Mouse (Mus musculus) embryonic facial prominence, embryonic 13.5 days (tissue): ENCODE measurements at regions not wholly inside any gene's neighbourhood (a gene's known extent, or its start where the extent isn't known, plus 50 kb on each side); places are given as distances from the start of the nearest gene placed in this dataset.
A peak's percentile ranks its signal among the peaks of the same experiment; 100 is the strongest.

ENCODE experiments used
- ATAC-seq: fragments of 200-750 bp; cut with Nextera tagmentation; 2 replicates; pipeline ENCODE4 v1.8.0; 2017; ENCODE audit warnings: low read depth; ENCODE audit not compliant: insufficient number of reproducible peaks, insufficient read depth, low FRiP score, low TSS enrichment
- H3K27ac ChIP-seq: fragments of 300-500 bp; sonication (generic); 2 replicates; pipeline ENCODE4 v1.5.1; 2015; ENCODE audit warnings: moderate library complexity, mild to moderate bottlenecking, inconsistent platforms
- H3K27me3 ChIP-seq: fragments of 300-500 bp; sonication (generic); 2 replicates; pipeline ENCODE4 v1.6.1; 2015; ENCODE audit warnings: mild to moderate bottlenecking, inconsistent platforms
- H3K36me3 ChIP-seq: fragments of 300-500 bp; sonication (generic); 2 replicates; pipeline ENCODE4 v1.6.1; 2015; ENCODE audit warnings: mild to moderate bottlenecking, inconsistent platforms
- H3K4me1 ChIP-seq: fragments of 300-500 bp; sonication (generic); 2 replicates; pipeline ENCODE4 v1.6.1; 2015; ENCODE audit warnings: inconsistent platforms
- H3K4me2 ChIP-seq: fragments of 300-500 bp; sonication (generic); 2 replicates; pipeline ENCODE4 v1.6.1; 2015; ENCODE audit warnings: moderate library complexity, mild to moderate bottlenecking, inconsistent platforms
- H3K4me3 ChIP-seq: fragments of 300-500 bp; sonication (generic); 2 replicates; pipeline ENCODE4 v1.5.1; 2015; ENCODE audit warnings: mild to moderate bottlenecking, inconsistent platforms
- H3K9ac ChIP-seq: fragments of 300-500 bp; sonication (generic); 2 replicates; pipeline ENCODE4 v1.6.1; 2015; ENCODE audit warnings: mild to moderate bottlenecking, inconsistent platforms
- H3K9me3 ChIP-seq: fragments of 300-500 bp; sonication (generic); 2 replicates; pipeline ENCODE4 v1.6.1; 2016; ENCODE audit warnings: inconsistent platforms
- WGBS: fragments of 180-500 bp; shearing (Covaris S2); methylation state at CpG from one replicate; pipeline ENCODE4 v1.1.7; 2015; ENCODE audit warnings: mixed read lengths; 5-methylcytosine and 5-hydroxymethylcytosine counted together

DNA sequence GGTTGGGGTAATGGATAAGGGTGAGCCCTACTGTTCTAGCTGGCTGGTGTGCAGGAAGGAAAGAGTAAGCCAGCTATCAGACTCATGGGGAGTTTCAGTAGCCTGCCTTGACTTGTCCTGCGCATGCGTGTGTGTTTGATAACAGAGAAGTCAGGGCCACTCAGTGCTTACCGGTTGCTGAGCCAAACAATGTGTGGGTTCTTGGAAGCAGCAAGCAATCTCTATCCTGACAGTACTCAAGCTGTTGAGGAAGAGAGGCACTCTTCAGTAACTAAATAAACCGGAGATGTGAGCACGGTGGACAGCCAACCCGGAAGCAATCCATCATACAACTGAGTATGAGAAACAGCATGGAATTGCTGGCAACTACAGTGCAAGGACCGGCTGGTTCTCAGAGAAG is 160.1 kb upstream of the Arid1b start:
- Histone ChIP-seq H3K4me1 (no peaks in the 10 kb centered on the region), H3K27me3 (no peaks in the 10 kb centered on the region), H3K4me3 (no peak overlapping the region), H3K36me3 (no peaks in the 10 kb centered on the region), H3K9ac (no peak overlapping the region), H3K9me3 (no peaks in the 10 kb centered on the region), H3K27ac (no peak overlapping the region), H3K4me2 (no peak overlapping the region)
- WGBS: 83% methylated on average over 7 of the region's 7 CpGs
- no peak for ATAC-seq

DNA sequence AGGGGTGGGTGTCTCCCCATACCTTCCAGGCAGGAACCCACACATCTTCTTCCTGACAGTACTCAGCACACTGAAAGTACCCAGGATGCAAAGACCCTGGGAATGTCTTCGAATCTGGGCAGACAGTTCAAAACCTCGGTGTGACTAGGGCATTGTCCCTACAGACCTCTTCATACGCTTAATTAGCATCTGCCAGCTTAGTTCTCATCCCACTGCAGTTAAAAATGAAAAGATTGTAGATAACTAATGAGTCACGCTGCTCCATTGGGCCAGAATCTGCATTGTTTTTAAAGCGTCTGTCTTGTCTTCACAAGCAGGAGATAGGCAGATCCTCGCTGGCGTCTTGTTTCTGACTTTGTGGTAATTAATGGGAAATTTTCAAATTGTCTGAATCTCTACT is 159.6 kb upstream of the Arid1b start:
- H3K9me3 ChIP-seq: no peaks in the 10 kb centered on the region
- no peak for ATAC-seq
- H3K9ac ChIP-seq: no peak overlapping the region
- H3K36me3 ChIP-seq: no peaks in the 10 kb centered on the region
- WGBS: 78% methylated on average over 7 of the region's 7 CpGs
- no peak overlapping the region for H3K4me3 ChIP-seq
- H3K4me2 ChIP-seq: no peak overlapping the region
- H3K27ac ChIP-seq: no peak overlapping the region
- no peaks in the 10 kb centered on the region for H3K4me1 ChIP-seq
- no peaks in the 10 kb centered on the region for H3K27me3 ChIP-seq

DNA sequence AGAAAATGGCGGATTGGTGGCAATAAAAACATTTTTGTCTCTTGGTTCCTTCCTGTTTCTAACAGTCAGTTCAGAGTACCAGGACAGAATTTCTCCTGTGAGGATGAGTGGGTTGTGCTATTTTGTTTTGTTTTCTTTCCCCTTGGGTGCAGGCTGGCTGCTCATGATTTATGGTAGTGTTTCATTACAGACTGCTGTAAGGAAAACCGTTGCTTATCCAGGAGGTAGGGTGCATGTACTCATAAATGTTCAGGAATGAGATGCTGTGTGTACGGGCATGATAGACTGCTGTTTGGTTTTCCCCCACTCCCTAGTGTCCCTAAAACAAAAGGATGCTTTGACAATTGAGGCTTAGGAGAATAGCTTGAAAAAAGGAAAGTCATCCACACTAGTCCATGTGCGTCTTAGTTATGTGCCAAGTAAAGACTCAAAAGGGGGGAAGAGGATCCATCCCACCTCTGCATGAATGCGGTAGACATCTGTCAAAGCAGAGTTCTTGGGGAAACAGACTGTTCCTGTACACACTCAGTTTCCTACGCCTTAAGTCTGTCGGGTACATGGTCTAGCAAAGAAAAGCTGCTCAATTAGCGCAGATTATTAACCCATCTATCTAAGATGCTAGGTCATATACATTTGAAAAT is 158.9 kb upstream of the Arid1b start:
- no peak overlapping the region for H3K4me3 ChIP-seq
- no peaks in the 10 kb centered on the region for H3K9me3 ChIP-seq
- H3K4me1 ChIP-seq: no peaks in the 10 kb centered on the region
- H3K4me2 ChIP-seq: no peak overlapping the region
- H3K27me3 ChIP-seq: no peaks in the 10 kb centered on the region
- H3K9ac ChIP-seq: no peak overlapping the region
- no peaks in the 10 kb centered on the region for H3K36me3 ChIP-seq
- no peak overlapping the region for H3K27ac ChIP-seq
- no peak for ATAC-seq
- 78% methylated on average over 8 of the region's 8 CpGs for WGBS

DNA sequence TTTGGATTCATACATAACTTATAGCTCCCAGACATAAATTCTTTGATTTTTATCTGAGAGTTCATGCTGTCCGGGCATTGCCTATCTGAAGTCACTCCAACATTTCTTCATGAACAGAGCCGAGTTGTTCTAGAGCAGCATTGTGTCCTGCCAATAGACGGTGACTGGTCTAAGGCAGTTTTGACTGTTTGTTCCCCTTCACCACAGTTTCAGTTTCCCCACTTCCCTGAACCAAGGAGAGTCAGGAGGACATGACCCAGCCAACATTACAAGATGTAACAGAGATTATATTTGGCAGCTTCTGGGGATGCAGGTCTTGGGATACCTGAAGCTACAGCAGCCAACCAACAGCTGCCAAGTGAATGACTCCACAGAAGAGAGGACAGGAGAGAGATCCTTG is 154.0 kb upstream of the Arid1b start:
- no peaks in the 10 kb centered on the region for H3K36me3 ChIP-seq
- 81% methylated on average over 3 of the region's 3 CpGs for WGBS
- no peak overlapping the region for H3K9ac ChIP-seq
- no peak overlapping the region for H3K27ac ChIP-seq
- no peak overlapping the region for H3K4me3 ChIP-seq
- no peaks in the 10 kb centered on the region for H3K9me3 ChIP-seq
- no peak for ATAC-seq
- no peaks in the 10 kb centered on the region for H3K27me3 ChIP-seq
- no peak overlapping the region for H3K4me2 ChIP-seq
- H3K4me1 ChIP-seq: no peaks in the 10 kb centered on the region

DNA sequence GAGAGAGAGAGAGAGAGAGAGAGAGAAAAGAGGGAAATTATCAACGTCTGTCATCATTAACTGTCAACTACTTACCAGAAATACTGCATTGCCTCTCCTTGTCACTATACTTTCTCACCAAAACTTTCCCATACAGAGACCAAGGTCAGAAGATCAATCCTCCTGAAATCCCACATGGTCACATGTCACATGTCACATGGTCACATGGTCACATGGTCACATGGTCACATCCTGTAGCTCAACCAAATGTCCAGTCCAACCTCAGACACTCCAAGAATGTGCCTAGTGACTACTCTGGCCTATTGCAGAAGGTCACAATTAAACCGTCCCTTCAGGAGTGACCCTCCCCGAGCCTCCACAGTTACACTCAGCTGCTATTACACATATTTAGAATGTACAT is 135.8 kb upstream of the Arid1b start:
- Histone ChIP-seq H3K4me2 (no peak overlapping the region), H3K27ac (no peak overlapping the region), H3K9me3 (no peaks in the 10 kb centered on the region), H3K36me3 (no peaks in the 10 kb centered on the region), H3K9ac (no peak overlapping the region), H3K27me3 (no peaks in the 10 kb centered on the region), H3K4me3 (no peak overlapping the region), H3K4me1 (0 out of 2 replicates have a peak, but pooled peaks cover 4% of the 10 kb centered on the region)
- ATAC-seq: no peak
- 79% methylated on average over 3 of the region's 3 CpGs for WGBS

DNA sequence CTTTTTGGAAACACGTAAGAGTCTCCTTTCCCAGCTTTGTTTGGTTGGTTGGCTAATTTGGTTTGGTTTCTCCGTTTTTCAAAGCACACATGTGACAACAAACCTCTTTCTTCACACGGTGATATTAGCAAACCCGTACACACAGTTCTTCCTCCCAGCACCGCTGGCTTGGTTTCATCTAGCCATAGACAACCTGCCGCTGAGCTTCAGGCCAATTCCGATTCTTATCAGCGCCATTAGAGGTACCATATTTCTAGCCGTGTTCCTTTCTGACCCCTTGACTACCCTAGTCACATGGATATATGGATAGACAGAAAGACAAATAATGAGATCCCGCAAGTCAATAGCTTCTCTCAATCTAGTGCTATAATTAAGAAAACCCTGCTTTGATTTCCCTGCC is 129.2 kb upstream of the Arid1b start:
- ATAC-seq: no peak

DNA sequence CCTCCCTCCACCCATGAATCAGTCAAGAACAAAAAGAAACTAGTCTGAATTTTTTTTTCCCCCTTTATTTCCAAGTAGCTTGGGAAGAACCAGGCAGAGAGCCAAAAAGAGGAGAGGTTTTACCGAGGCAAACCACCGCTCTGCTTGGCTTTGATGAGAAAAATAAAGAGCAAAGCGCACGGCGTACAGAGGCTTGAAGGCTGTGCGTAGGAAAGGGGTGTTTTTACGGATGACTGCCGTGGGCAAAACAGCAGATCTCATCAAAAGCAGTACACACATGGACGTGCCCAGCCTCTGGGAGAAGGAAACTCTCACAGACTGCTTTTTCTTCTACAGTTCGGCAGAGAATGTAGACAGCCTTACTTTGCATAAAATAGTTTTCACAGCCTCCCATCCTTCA is 128.5 kb upstream of the Arid1b start:
- no peaks in the 10 kb centered on the region for H3K27me3 ChIP-seq
- peak overlapping the region; percentile 30 for H3K4me3 ChIP-seq
- H3K36me3 ChIP-seq: no peaks in the 10 kb centered on the region
- ATAC-seq: 0 out of 2 replicates have a peak, but pooled peaks have one; percentile 53
- peak overlapping the region; percentile 58 for H3K4me2 ChIP-seq
- H3K4me1 ChIP-seq: peaks cover 24% of the 10 kb centered on the region
- WGBS: 8% methylated on average over 10 of the region's 10 CpGs
- no peaks in the 10 kb centered on the region for H3K9me3 ChIP-seq
- H3K27ac ChIP-seq: peak overlapping the region; percentile 86
- H3K9ac ChIP-seq: peak overlapping the region; percentile 64

More for the DNA sequence above, 129.2 kb upstream of the Arid1b start:
- Histone ChIP-seq H3K36me3 (no peaks in the 10 kb centered on the region), H3K4me3 (no peak overlapping the region), H3K4me1 (peaks cover 24% of the 10 kb centered on the region), H3K27ac (peak overlapping the region; percentile 86), H3K9me3 (no peaks in the 10 kb centered on the region), H3K27me3 (no peaks in the 10 kb centered on the region), H3K9ac (0 out of 2 replicates have a peak overlapping the region, but pooled peaks have one; percentile 64), H3K4me2 (peak overlapping the region; percentile 58)
- WGBS: 79% methylated on average over 10 of the region's 10 CpGs

DNA sequence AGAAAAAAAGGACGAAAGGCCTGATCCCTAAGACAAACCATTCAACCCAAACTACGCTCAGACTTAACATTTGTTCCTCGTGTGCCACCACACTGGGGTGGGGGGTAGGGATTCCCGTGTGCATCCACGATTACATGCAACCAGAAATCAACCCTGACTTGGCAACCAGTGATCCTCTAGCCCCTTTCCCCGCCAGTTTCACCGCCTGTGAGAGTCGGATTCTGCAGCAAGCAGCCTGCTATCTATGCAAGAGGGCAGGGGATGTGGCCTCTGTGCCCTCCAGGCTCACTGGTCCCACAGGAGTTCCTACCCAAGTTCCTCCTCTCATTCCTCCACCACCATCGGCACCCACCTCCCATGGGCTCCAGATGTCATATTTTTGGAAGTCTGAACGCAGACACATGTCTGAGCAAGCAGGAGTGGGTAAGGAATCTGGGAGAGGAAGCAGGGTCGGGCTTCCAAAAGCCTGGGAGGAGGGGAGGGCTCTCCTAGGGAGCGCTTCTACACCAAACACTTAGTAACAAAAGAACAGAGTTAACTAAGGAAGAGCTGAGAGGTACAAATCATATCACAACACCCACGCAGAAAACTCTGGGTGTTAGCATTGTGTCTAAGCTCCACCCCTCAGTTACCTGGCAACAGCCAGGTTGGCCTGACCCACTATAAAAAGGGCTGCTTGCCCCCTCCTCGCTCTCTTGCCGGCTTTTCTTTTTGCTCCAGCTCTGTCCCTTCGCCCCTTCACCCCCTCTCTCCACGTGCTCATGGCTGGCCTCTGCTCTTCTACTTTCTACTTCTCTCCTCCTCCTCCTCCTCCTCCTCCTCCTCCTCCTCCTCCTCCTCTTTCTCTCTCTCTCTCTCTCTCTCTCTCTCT is 127.9 kb upstream of the Arid1b start:
- Histone ChIP-seq H3K4me1 (peaks cover 21% of the 10 kb centered on the region), H3K9me3 (no peaks in the 10 kb centered on the region), H3K4me2 (peak overlapping the region; percentile 58), H3K27me3 (no peaks in the 10 kb centered on the region), H3K4me3 (peak overlapping the region; percentile 30), H3K9ac (peak overlapping the region; percentile 64), H3K36me3 (no peaks in the 10 kb centered on the region), H3K27ac (peak overlapping the region; percentile 86)
- ATAC-seq: peak; percentile 70
- WGBS: 25% methylated on average over 17 of the region's 17 CpGs

DNA sequence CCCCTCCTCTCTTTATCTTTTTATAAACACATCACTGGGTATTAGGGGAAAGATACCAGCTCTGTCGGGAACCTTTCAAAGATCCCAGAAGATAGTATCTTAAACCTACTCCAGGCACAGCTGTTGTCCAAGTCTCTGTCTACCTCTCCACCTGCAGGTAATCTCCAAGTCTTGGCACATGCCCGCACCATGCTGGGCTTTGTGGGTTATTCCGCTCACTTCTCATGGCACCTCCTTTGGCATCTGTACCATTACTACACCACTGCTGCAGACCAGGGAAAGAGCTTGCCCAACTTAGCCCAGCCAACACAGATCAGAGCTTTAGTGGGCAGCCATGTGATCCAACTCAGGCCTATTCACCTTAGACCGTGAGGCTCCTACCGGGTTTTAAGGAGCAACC is 127.0 kb upstream of the Arid1b start:
- no peaks in the 10 kb centered on the region for H3K27me3 ChIP-seq
- 90% methylated on average over 5 of the region's 5 CpGs for WGBS
- ATAC-seq: no peak
- H3K4me3 ChIP-seq: no peak overlapping the region
- no peaks in the 10 kb centered on the region for H3K9me3 ChIP-seq
- H3K4me1 ChIP-seq: peaks cover 21% of the 10 kb centered on the region
- H3K4me2 ChIP-seq: no peak overlapping the region
- no peak overlapping the region for H3K9ac ChIP-seq
- H3K27ac ChIP-seq: no peak overlapping the region
- H3K36me3 ChIP-seq: no peaks in the 10 kb centered on the region

DNA sequence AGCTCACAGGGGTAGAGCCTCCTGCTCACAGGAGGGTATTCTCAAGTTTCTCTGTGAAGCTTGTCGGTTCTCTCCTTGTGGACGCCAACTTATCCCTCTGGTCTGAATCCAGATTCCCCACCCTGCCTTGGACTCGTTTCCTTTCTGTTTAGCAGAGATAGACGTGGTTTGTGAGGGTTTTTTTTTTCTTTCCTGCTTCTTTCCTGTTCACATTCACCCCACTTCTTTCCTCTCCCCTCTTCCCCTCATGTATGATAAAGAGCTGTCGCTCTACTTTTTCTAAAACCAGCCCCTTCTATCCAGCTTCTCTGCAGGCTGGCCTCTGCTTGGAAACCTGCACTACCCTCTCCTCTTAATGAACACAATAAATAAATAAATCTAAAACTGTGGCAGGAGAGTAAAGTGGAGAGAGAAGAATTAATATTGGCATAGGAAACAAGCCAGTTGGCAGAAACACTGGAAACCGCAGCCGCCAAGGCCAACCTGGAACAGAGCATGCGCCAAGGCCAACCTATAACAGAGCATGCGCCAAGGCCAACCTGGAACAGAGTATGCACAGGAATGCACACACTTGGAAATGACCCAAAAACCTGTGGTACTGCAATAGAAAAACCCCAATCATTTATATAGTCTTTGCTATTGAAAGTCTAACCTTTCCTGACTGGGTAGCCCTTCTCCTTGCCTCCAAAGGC is 126.2 kb upstream of the Arid1b start:
- Histone ChIP-seq H3K4me2 (no peak overlapping the region), H3K27me3 (no peaks in the 10 kb centered on the region), H3K9me3 (no peaks in the 10 kb centered on the region), H3K4me3 (no peak overlapping the region), H3K9ac (no peak overlapping the region), H3K4me1 (peaks cover 21% of the 10 kb centered on the region), H3K27ac (no peak overlapping the region), H3K36me3 (no peaks in the 10 kb centered on the region)
- ATAC-seq: no peak
- WGBS: 65% methylated on average over 9 of the region's 9 CpGs

DNA sequence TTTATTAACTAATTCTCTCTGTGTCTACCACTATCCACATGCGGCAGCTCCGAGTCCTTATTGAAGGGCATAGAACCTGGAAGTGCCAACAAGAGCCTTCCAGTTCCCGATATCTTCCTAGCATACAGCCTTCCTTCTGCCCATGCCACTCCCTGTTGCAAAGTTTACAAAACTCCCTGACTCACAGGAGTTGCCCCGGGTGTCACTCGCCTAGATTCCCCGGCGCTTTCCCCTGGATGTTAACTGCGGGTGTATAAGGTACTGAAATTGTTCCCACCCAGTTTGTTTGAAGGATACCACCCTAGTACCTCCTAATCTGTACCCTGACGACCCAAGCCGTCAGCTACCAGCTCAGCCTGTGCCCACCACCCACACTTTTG is 125.7 kb upstream of the Arid1b start:
- ATAC-seq: no peak
- WGBS: 85% methylated on average over 10 of the region's 10 CpGs

More for the DNA sequence above, 125.7 kb upstream of the Arid1b start:
- Histone ChIP-seq H3K4me1 (peaks cover 21% of the 10 kb centered on the region), H3K9me3 (no peaks in the 10 kb centered on the region), H3K4me2 (no peak overlapping the region), H3K4me3 (no peak overlapping the region), H3K36me3 (no peaks in the 10 kb centered on the region), H3K27ac (no peak overlapping the region), H3K27me3 (no peaks in the 10 kb centered on the region), H3K9ac (no peak overlapping the region)
